Mouse (Mus musculus): ENCODE measurements around the gene Mlx.

- TF ChIP-seq GATA1 (IDR thresholded peaks at IDR 0.05; ENCODE audit: low read length) (no peak), TAL1 (IDR thresholded peaks at IDR 0.05; ENCODE audit: low read length) (no peak)
Observed at GRCm38 (mm10) chr11:101118105-101118504, 31.0 kb downstream of the Mlx start.
